Mouse (Mus musculus) gastrocnemius, adult 18-20 months (tissue): ENCODE measurements around the gene Drd3. TPM values are rescaled to one million over a fixed set of nuclear protein-coding genes. Genes with fewer than 3 reads are reported as not detected.

Experiments used
- DNase-seq: peaks from one replicate; pipeline ENCODE4 v3.0.0; 2021; ENCODE audit warnings: low spot score
- microRNA-seq: library from miRNA; unstranded; fragments of <30 nt; microRNA quantifications from one replicate; pipeline ENCODE4 v1.2.0, GENCODE M21; 2021
- total RNA-seq, 2 experiments: library from RNA; stranded (reverse); gene quantifications; 2 replicates each; pipeline ENCODE4 v1.2.3; 2021

Gene Drd3
- total RNA-seq, 2 experiments from 2014 or later, result not detected

- no peak for DNase-seq
These were observed 47.3 kb downstream of the Drd3 start for GRCm38 (mm10) chr16:43801137-43801536.

- peak; percentile 75 for DNase-seq
These were observed 48.0 kb downstream of the Drd3 start for GRCm38 (mm10) chr16:43801791-43802307.

- no peak for DNase-seq
These were observed 48.6 kb downstream of the Drd3 start for GRCm38 (mm10) chr16:43802466-43802865.

- no peak for DNase-seq
These were observed 50.5 kb downstream of the Drd3 start for GRCm38 (mm10) chr16:43804364-43804763.

GRCm38 (mm10) chr16:43807048-43807447 lies 53.2 kb downstream of the Drd3 start:
- no peak for DNase-seq

- no peak for DNase-seq
These were observed 55.6 kb downstream of the Drd3 start for GRCm38 (mm10) chr16:43809429-43809828.

GRCm38 (mm10) chr16:43811402-43811801 lies 57.6 kb downstream of the Drd3 start:
- DNase-seq, result no peak

- DNase-seq, result no peak
These were observed 60.8 kb downstream of the Drd3 start for GRCm38 (mm10) chr16:43814644-43815043.

- no peak for DNase-seq
These were observed 62.5 kb downstream of the Drd3 start for GRCm38 (mm10) chr16:43816321-43816720.

- no peak for DNase-seq
These were observed 64.6 kb downstream of the Drd3 start for GRCm38 (mm10) chr16:43818404-43818803.

- no peak for DNase-seq
These were observed 73.7 kb downstream of the Drd3 start for GRCm38 (mm10) chr16:43827492-43827891.

- no peak for DNase-seq
These were observed 78.1 kb downstream of the Drd3 start for GRCm38 (mm10) chr16:43831957-43832356.

- no peak for DNase-seq
These were observed 87.4 kb downstream of the Drd3 start for GRCm38 (mm10) chr16:43841236-43841635.

- no peak for DNase-seq
These were observed 96.0 kb downstream of the Drd3 start for GRCm38 (mm10) chr16:43849839-43850238.

GRCm38 (mm10) chr16:43858941-43859476 lies 105.2 kb downstream of the Drd3 start:
- DNase-seq, result no peak

- DNase-seq, result no peak
These were observed 106.8 kb downstream of the Drd3 start for GRCm38 (mm10) chr16:43860624-43861023.

GRCm38 (mm10) chr16:43869805-43870204 lies 116.0 kb downstream of the Drd3 start:
- DNase-seq, result no peak

- no peak for DNase-seq
These were observed 117.6 kb downstream of the Drd3 start for GRCm38 (mm10) chr16:43871419-43871818.

Small RNA genes within 50 kb of the gene (microRNA-seq; reads per million reads assigned to microRNA genes)
- not detected for gene Gm25996

Other genes with a start within 250 kb of the Drd3 start
- gene Tigit, start 89.9 kb upstream of the Drd3 start, total RNA-seq, result not detected
- gene Ccdc191, start 135.8 kb downstream of the Drd3 start, total RNA-seq, result 1 to 10 TPM; 2.0 to 2.5 TPM
- 10 to 100 TPM in 1 of 2 experiments, 1 to 10 TPM in 1; 6.7 to 12.5 TPM for gene Qtrt2, start 172.8 kb downstream of the Drd3 start, total RNA-seq
- 10 to 100 TPM in 1 of 2 experiments, 1 to 10 TPM in 1; 8.2 to 18.2 TPM for gene Zdhhc23, start 225.8 kb downstream of the Drd3 start, total RNA-seq